Mouse (Mus musculus) fibroblast of lung, adult 2 months (primary cell): ENCODE results near the gene Colq.

Experiments used
- DNase-seq: peaks from one replicate; pipeline ENCODE4 v3.0.0-alpha.2; 2011; ENCODE audit warnings: low read depth

The Colq gene

DNA sequence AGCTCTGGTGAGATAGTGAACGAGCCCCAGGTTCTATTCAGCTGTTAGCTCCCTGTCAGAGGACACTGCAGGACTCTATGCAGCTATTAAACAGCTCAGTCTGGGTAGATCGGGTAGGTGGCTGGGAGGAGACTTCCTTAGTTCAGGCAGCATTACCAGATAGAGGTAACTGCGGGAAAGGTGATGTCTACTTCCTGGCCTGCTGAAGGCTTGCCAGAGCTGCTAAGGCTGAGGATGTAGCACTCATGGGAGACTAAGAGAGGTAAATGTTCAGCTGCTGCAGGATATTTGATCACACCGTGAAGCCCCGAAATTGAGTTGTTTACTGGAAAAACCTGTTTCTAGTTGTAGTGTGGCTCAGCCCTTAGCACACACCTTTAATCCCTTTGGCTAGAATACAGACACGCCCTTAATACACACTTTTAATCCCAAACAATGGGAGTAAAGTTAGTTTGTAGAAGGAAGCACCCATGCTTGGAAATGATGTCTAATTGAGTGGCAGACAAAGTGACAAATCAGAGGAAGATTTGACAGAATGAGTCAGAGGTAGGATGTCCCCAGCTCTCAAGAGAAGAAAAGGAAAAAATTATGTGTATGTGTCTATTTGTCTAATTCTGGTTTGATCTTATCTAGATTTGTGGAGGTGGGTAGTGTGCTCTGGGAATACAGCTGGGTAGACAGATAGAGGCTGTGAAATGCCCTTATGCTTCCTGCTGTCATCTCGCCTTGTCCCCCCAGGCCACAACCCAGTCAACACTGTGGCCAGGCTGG lies 65.9 kb downstream of the Colq start:
- DNase-seq: no peak

DNA sequence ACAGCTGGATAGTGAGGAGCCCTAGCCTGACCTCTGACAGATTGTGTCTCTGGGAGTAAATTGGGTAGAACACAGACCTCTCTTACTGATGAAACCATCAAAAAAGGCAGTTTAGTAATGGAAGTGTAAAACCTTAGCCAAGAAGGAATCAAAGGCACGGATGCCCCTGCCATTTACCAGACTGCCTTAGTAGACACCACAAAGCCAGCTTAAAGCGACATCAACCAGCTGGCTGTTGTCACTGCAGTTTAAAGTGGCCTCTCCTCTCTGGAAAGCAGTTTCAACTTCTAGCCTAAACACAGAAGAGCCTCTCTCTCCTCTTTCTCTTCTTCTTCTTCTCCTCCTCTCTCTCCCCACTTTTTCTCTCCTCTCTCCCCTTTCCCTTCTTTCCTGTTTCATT lies 69.8 kb downstream of the Colq start:
- no peak for DNase-seq

DNA sequence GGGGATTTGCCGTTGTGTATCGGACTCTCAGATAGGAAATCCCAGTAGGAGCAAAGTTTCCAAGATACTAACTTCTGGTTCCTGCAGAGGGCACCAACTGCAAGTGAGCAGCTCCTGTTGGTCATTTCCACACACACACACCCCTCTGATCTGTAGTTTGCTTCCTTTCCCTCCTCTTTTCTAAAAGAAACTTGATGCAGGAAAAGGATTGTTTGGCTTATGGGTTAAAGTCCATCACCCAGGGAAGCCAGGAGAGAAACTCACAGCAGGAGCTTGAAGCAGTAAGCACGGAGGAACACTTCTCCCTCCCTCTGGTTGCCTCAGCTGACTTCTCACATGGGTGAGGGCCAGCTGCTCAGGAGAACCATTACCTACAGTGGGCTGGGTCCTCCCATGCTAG lies 72.0 kb downstream of the Colq start:
- DNase-seq: no peak

DNA sequence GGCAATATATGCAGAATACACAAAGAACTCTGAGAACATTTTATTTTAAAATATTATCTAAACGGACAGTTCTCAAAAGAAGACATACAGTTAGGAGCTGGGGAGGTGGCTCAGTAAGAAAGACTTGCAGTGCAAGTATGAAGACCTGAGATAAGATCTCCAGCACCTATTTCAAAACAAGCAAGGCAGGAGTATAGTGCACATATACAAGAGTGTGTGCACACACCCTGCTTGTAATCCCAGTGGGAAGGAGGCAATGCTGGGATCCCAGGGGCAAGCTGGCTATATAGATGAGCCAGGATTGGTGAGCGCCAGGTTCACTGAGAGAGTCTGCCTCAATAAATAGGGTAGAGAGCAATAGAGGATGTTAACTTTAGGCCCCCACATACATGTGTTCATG lies 75.2 kb downstream of the Colq start:
- DNase-seq: no peak

DNA sequence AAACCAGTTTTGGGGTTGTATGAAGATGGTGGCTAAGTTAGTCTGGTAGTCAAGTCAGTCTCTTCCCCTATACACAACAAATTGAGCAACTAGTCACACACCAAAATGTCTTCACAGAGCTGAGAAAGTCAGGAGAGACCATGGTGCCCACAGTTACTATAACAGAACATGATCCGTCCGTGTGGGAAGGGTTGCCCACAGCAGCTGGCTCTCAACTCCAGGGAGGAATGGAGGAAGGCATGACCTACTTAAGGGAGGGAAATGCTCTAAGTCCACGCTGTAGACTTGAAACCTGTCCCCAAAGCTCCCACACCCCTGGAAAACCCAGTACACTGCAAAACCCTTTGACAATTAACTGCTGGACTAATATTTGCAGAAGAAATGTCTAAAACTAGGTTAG lies 80.8 kb downstream of the Colq start:
- no peak for DNase-seq

DNA sequence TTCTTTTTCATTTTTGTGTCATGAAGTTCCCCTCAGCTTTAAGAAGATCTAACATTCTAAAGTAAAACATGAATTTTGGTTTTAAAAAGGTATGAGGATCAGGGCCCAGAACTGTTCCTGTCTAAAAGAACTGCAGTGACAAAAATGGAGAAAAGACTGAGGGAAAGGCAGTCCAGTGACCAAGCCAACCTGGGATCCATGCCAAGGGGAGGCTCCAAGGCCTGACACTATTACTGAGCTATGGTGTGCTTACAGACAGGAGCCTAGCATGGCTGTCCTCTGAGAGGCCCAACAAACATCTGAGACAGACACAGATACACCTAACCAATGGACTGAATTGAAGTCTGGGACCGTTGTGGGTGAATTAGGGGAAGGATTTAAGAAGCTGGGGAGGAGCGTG lies 81.2 kb downstream of the Colq start:
- no peak for DNase-seq

DNA sequence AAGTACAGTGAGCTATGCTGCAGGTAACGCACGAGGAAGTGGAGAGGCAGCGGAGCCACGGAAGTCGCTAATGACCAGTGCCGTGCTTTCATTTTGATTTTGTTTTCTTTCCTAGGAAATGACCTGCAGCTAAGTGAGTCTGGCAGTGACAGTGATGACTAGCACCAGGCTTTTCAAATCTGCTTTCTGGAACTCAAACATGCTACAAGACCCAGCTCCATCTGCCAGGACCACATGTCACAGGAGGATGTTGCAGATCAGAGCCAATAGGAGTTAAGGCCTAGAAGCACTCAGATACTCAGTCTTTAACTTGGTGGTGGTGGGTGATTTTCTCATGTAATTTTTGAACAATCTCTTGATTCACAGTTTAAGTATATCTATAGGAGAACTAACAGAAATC lies 84.7 kb downstream of the Colq start:
- no peak for DNase-seq

DNA sequence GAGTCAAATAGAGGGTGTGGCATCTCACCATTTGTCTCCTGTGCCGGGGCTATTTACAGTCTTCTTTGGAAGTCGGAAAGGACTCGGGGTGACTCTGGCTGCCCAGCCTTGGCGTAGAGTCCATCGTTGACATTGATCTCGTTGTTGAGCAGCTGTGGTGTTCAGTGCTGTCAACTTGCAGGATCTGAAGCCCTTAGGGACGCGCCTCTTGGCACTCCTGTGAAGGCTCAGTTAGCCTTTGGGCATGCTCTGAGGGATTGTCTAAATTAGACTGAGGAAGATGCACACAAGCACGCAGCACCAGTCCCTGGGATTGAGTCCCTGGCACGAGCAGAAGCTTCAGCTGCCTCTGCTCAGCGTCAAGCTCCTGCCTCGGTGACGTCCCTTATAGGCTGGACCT lies 87.7 kb downstream of the Colq start:
- no peak for DNase-seq

DNA sequence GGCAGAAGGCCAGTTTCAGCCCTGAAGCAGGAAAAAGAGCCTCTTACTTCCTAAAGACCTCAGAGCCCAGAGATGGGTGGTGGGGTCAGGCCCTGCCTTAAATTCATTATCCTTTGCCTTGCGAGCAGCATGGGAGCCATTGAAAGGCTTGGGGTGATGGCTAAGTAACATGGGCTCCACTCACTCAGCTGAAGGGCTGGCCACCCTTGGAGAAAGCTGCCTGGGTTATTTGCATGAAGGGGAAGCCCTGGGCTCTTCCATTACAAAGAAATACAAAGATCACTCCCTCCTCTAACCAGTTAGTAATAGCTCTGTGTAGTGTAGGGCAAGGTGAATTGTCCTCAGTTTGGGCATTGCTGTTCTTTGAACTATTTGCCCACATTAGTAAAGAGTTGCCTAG lies 91.6 kb downstream of the Colq start:
- no peak for DNase-seq

DNA sequence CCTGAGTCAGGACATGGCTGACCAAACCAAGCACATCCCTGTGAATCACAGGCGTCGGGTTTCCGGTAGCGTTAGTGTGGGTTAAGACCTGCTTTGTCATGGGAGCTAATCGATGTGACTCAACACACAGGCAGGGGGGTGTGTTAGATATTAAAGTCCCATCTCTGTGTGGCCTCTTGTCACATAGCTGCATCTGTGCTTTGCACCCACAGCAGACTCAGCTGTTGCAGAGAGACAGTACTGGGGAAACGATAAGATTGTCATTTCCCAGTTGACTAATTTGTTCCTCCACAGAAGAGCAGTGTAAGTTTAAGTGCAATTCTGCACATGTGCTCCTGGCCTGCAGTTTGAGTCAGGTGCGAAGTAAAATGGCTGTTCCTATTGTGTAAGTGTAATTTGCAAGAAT lies 94.9 kb downstream of the Colq start:
- DNase-seq: no peak

DNA sequence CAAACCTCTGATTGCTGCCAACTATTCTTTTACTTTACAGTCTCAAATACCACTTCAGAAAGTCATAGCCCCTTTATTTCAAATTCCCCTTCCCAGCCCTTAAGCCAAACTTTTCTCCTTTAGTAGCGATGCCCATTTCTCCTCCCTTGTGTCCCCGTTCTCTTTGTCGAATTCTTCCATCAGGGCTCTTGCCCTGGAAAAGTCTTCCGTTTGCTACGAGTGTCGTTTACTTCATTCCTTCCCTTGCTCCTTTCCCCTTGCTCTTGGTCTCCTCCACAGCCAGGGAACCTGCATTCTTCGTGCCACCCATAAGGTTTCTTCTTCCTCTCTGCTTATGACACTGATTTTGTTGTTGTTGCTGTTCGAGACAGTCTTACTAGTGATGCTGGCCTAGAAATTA lies 95.6 kb downstream of the Colq start:
- no peak for DNase-seq

DNA sequence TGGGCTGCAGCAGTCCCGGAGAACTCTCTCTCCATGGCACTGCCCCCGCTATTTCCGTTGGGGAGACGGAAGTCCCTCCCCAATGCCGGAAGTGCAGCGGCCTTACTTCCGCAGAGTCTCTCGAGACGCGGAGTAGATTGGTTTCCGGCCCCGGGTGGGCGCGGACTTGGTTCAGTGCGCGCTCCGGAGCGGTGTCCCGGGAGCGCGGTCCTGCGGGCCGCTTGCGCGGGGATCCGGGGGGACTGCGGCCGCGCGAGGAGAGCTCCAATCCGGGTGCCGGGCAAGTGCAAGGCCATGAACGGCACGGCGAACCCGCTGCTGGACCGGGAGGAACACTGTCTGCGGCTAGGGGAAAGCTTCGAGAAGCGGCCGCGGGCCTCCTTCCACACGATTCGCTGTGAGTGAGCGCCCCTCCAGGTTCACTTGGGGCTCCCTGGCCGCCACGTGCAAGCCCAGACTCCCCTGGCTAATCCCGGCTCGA lies 96.1 kb downstream of the Colq start, which contains the start of gene Mettl6:
Gene Mettl6, minus strand, starts transcription at position 66 of the 481 bp plus-strand sequence.
- DNase-seq: peak; percentile 72

DNA sequence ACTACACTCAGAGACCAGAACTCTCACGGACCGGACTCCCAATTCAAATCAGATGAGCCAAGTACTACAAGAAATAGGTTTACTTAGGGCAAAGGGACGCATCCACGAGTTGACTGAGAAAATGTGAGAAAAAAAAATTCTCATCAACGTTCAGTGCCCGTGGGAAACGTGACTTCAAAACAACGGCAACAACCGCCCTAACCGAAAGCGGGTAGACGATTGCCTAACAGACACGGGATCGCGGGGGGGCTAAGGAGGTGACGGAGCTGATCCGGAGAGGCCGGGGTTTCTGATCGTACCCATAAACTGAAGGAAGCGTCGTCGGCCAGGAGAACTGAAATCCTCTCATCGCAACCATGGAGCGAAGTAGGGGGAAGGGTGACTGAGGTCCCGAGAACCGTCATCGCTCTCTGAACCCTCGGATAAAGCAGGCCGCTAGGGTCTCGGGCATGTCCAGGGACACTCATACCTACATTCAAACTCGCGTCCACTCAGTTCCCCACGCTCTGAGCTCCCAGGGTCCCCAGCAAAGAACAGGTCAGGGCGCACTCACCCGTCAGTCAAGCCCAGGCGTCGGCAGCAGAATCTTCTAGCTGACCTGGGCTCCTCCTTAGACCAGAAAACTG lies 96.7 kb downstream of the Colq start, which contains the start of gene Eaf1:
Gene Eaf1, plus strand, starts transcription at position 51 of the 626 bp plus-strand sequence.
- no peak for DNase-seq

DNA sequence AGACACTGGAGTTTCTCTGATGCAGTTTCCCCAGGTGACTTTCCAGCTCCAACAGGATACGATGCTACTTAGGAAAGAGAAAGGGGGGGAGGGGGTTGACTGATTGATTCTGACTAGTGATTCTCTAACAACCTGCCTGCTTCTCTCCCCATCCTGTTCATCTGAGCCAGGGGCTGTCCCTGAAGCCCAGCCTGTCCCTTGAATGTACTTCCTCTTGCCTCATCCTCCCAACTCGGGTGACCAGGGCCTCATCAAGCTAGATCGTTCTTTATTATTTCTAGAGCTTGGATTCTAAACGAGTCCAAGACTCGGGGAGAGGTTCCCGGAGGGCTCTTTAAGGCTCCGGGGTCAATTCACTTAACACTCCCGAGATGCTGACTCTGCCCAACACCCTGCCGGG lies 97.2 kb downstream of the Colq start:
- no peak for DNase-seq

DNA sequence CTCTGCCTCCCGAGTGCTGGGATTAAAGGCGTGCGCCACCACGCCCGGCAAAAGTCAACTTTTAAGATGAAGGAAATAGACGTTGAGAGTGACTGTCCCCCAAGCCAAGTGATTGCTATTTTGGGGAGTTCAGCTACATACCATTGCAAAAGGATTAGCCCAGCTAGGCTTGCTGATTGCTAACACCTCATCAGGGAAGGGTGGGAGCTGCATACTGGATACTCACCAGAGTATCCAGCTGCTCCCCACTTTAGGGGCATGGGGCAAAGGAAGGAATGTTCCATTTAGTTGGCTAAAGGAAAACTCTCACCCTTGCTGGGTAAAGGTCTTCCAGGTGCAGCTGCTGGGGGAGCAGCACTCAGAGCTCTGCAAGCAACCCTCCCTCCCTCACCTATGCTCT lies 103.1 kb downstream of the Colq start:
- no peak for DNase-seq

DNA sequence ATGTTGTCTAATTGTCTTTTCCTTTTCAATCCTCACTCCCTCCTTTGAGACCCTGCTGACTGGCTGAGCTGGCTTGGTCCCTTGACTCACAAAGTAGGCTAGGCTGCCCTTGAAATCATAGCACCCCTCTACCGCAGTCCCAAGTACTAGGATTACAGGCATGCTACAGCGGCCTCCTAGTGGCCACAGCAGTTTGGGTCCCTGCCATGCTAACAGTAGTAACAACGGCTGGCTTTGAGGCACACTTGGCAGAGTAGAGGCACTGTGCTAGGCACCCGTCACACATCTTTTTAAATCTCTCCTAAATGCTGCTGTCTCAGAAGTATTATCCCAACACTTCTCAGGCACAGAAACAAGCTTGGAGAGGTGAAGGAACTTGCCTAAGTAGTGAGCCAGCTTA lies 104.7 kb downstream of the Colq start:
- no peak for DNase-seq

DNA sequence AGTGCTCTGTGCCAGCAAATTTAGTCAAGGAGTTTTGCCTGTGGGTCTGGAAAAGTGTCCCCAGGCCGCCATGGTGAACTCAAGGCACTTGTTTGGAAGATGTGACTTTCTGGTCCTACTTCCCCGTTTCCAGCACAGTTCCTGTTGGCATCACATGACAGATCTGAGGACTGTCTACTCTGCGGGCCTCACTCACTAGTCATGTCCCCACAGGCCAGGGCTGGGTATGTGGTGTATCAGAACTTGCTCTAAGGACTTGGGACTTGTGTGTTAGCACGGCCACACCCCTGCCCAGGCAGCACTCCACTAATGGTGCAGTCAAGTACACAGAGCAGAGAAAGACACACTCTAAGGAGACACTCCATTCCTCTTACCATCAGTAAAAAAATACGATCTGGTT lies 108.7 kb downstream of the Colq start:
- no peak for DNase-seq

DNA sequence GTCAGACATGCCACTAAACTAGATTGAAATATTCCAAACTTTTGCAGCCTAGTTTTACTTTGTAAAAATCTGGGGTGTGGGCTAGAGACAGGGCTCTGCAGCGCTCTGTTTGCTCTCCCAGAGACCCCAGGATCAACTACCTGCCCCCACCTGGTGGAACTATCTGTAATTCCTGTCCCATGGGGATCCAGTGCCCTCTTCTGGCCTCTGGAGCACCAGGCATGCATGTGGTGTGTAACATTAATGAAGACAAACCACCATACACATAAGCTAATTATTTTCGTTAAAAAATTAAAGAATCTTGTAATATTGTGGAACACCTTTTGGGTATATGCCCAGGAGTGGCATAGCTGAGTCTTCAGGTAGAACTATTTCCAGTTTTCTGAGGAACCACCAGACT lies 117.8 kb downstream of the Colq start:
- no peak for DNase-seq
